Mouse (Mus musculus): ENCODE data around the gene Arid3b.

DNA sequence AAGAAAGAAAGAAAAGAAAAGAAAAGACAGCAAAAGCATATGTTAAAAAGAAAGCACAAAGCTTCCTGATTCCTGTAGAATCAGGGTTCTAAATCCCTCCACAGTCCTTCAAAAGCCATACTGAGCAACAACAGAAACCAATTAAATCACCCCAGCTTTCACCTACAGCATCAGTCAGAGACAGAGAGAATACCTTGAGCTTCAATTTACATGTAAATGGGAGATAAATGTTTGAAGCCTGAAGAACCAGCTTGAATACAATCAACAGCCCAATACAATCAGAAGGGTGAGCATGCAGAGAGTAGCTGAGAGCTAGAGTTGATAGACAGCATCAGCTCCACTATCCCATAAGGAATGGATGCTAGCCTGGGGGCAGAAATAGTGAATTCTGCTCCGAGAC, 46.8 kb upstream of the Arid3b start:
- no peak for TF ChIP-seq CTCF (IDR thresholded peaks at IDR 0.05; ENCODE audit: insufficient read depth, low read length)
- no peak for TF ChIP-seq POLR2A (IDR thresholded peaks at IDR 0.05; ENCODE audit: borderline replicate concordance, extremely low read depth, low read depth, low read length)
